Mouse (Mus musculus) megakaryocyte, embryonic 14.5 days (primary cell): Measurements from ENCODE around the gene Lhfpl4.

Experiments used
- FLI1 ChIP-seq: IDR thresholded peaks from 2 replicates; pipeline ENCODE4 v1.6.1; 2012; ENCODE audit warnings: low read length, inconsistent platforms, mixed read lengths
- GATA1 ChIP-seq: IDR thresholded peaks from 3 replicates; pipeline ENCODE4 v1.6.1; 2012; ENCODE audit warnings: mixed read lengths, low read length, inconsistent platforms, borderline replicate concordance

DNA sequence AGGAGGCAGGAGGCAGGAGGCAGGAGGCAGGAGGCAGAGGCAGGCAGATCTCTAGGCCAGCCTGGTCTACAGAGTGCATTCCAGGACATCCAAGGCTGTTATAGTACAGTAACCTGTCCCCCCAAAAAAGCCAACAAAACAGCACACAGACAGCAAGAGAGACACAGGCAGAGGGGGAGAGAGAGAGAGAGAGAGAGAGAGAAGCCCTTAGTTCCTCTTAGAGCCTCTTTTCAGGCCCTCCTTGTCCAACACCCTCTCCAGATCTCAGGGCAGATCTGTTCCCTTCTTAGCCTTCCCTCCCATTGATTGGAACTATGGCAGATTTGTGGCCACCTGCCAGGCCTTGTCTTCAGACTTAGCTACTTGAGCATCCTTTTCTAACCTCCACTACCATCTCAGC, 31.7 kb downstream of the Lhfpl4 start:
- no peak for TF ChIP-seq GATA1
- TF ChIP-seq FLI1, result no peak
